Mouse (Mus musculus): ENCODE data around the gene Nckap5. TPM values are rescaled to one million over a fixed set of nuclear protein-coding genes. Genes with fewer than 3 reads are reported as not detected.
A peak's percentile ranks its signal among the peaks of the same experiment; 100 is the strongest.

Gene Nckap5
- polyA plus RNA-seq, 1 experiment from 2014 or later = 4.8 TPM

- Histone ChIP-seq H3K36me3 (no peaks in the 10 kb centered on the region), H3K4me1 (no peaks in the 10 kb centered on the region), H3K4me3 (replicated peaks) (no peak overlapping the region), H3K27ac (no peak overlapping the region), H3K9ac (no peak overlapping the region), H3K27me3 (replicated peaks) (no peaks in the 10 kb centered on the region), H3K9me3 (no peaks in the 10 kb centered on the region), H3K4me2 (no peak overlapping the region)
- no peak for ATAC-seq (ENCODE audit: insufficient read depth, low FRiP score, low read depth)
- 84% methylated on average over 2 of the region's 2 CpGs for WGBS
These were observed 67.4 kb downstream of the Nckap5 start for GRCm38 (mm10) chr1:126763192-126763591.

DNA sequence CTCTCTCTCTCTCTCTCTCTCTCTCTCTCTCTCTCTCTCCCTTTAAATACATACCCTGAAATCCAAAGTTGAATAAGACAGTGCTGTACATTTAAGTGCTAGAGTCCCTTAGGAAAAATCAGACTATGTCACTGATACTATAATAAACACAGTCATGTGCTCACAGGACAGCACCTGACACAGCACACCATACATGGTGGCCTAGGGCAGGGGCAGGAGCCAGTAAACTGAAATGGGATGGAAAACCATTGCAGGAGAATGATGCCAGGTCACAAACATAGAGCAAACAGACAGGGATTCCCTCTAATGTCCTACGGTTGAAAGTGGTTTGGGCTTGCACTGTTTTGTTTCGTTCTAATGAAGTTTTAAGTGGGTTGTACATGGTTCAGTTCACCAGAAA, 70.2 kb downstream of the Nckap5 start:
- H3K4me2 ChIP-seq = no peak overlapping the region
- no peaks in the 10 kb centered on the region for H3K9me3 ChIP-seq
- WGBS = 84% methylated on average over 2 of the region's 2 CpGs
- H3K4me3 ChIP-seq (replicated peaks) = no peak overlapping the region
- no peak for ATAC-seq (ENCODE audit: insufficient read depth, low FRiP score, low read depth)
- no peak overlapping the region for H3K9ac ChIP-seq
- H3K4me1 ChIP-seq = no peaks in the 10 kb centered on the region
- H3K36me3 ChIP-seq = no peaks in the 10 kb centered on the region
- H3K27ac ChIP-seq = no peak overlapping the region
- no peaks in the 10 kb centered on the region for H3K27me3 ChIP-seq (replicated peaks)

DNA sequence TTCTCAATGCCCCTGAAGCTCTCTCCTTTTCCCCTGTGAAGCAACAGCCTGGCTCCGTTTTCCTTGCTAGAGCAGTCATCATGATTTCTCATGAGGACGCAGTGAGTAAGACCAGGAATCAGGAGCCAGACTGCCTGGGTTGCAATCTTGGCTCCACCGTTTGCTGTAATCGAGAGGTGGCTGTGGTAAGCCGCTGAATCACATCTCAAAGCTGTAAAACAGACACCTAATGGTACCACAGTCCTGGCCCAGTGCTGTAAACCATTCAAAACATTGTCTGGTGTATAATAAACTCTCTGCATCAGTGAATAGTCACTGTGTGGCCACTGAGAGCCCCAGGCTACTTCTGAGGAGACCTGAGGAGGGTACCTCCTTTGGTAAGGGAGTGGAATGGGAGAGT, 74.9 kb downstream of the Nckap5 start:
- Histone ChIP-seq H3K27me3 (replicated peaks) (no peaks in the 10 kb centered on the region), H3K27ac (no peak overlapping the region), H3K4me1 (no peaks in the 10 kb centered on the region), H3K4me2 (no peak overlapping the region), H3K9me3 (no peaks in the 10 kb centered on the region), H3K9ac (no peak overlapping the region), H3K4me3 (replicated peaks) (no peak overlapping the region), H3K36me3 (no peaks in the 10 kb centered on the region)
- ATAC-seq (ENCODE audit: insufficient read depth, low FRiP score, low read depth) = no peak
- 67% methylated on average over 5 of the region's 5 CpGs for WGBS

GRCm38 (mm10) chr1:126753611-126754010, 77.0 kb downstream of the Nckap5 start:
- Histone ChIP-seq H3K27me3 (replicated peaks) (no peaks in the 10 kb centered on the region), H3K9ac (no peak overlapping the region), H3K4me3 (replicated peaks) (no peak overlapping the region), H3K4me1 (no peaks in the 10 kb centered on the region), H3K4me2 (no peak overlapping the region), H3K9me3 (no peaks in the 10 kb centered on the region), H3K27ac (no peak overlapping the region), H3K36me3 (no peaks in the 10 kb centered on the region)
- ATAC-seq (ENCODE audit: insufficient read depth, low FRiP score, low read depth) = no peak

DNA sequence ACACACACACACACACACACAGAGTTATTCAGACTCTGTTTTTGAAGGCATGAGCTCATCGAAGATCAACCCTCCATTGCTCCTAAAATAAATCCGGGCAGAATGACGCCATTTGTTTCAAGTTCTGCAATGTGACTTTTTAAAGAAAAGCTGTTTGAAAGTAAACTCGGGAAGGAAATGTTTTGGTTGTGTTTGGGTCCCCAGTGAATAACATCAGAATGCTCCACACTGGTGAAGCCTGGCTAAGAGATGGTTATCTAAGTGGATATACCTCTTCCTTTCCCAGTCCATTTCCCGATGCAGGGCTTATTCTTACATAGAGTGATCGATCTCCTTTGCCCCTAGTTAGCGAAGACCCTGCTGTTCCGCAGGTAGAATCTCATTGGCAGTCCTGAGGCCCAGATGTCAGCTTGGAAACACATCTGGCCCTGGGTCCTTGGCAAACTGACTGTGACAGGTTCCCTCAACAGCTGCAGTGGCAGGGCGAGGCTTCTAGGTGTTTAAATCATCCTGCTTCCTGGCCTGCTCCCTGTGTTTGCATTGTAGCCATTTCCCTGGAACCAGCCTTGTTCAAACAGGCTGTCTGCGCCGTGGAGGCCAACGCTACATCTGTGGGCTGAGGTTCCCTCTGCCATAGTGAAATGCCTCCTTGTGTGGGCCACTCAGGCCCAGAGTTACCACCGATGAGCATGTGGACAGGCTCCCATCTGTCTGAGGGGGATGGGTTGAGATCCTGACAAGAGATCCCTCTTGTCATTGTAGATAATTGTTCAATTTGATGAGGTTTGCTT, 78.2 kb downstream of the Nckap5 start:
- H3K36me3 ChIP-seq = no peaks in the 10 kb centered on the region
- no peak overlapping the region for H3K4me2 ChIP-seq
- no peak overlapping the region for H3K4me3 ChIP-seq (replicated peaks)
- no peaks in the 10 kb centered on the region for H3K4me1 ChIP-seq
- whole genome bisulfite sequencing = 60% methylated on average over 13 of the region's 13 CpGs
- H3K27me3 ChIP-seq (replicated peaks) = no peaks in the 10 kb centered on the region
- peak; percentile 31; the same call in 1 of the 2 replicates for ATAC-seq (ENCODE audit: insufficient read depth, low FRiP score, low read depth)
- H3K9me3 ChIP-seq = no peaks in the 10 kb centered on the region
- no peak overlapping the region for H3K27ac ChIP-seq
- H3K9ac ChIP-seq = no peak overlapping the region

DNA sequence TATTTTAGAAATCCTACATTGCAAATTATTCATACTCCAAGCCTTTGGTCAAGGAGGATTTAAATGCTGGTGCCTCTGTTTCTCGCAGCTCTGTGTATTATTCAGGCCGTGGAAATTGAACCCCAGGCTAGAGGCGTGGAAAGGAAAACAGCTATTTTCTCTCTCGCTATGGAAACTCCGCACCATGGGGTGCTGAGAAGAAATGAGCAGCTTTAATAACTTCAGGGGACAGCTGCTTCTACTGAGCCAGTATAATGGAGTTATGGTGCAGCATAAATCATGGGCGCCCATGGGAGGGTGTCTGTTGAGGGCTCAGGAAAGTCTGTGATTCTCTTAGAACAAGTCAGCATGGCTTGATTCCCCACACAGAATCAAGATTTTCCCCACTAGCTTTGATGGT, 79.5 kb downstream of the Nckap5 start:
- Histone ChIP-seq H3K9me3 (no peaks in the 10 kb centered on the region), H3K4me3 (replicated peaks) (no peak overlapping the region), H3K36me3 (no peaks in the 10 kb centered on the region), H3K27ac (no peak overlapping the region), H3K4me2 (no peak overlapping the region), H3K9ac (no peak overlapping the region), H3K27me3 (replicated peaks) (no peaks in the 10 kb centered on the region), H3K4me1 (no peaks in the 10 kb centered on the region)
- ATAC-seq (ENCODE audit: insufficient read depth, low FRiP score, low read depth) = no peak
- 87% methylated on average over 6 of the region's 6 CpGs for WGBS

- Histone ChIP-seq H3K4me1 (no peaks in the 10 kb centered on the region), H3K4me3 (replicated peaks) (no peak overlapping the region), H3K36me3 (no peaks in the 10 kb centered on the region), H3K4me2 (no peak overlapping the region), H3K9ac (no peak overlapping the region), H3K9me3 (no peaks in the 10 kb centered on the region), H3K27ac (no peak overlapping the region), H3K27me3 (replicated peaks) (no peaks in the 10 kb centered on the region)
- WGBS = 91% methylated on average over 3 of the region's 3 CpGs
- ATAC-seq (ENCODE audit: insufficient read depth, low FRiP score, low read depth) = no peak
These were observed 80.4 kb downstream of the Nckap5 start for GRCm38 (mm10) chr1:126750156-126750555.

- Histone ChIP-seq H3K4me2 (no peak overlapping the region), H3K9ac (no peak overlapping the region), H3K36me3 (no peaks in the 10 kb centered on the region), H3K4me3 (replicated peaks) (no peak overlapping the region), H3K9me3 (no peaks in the 10 kb centered on the region), H3K4me1 (no peaks in the 10 kb centered on the region), H3K27me3 (replicated peaks) (no peaks in the 10 kb centered on the region), H3K27ac (no peak overlapping the region)
- WGBS = 71% methylated on average over 4 of the region's 4 CpGs
- ATAC-seq (ENCODE audit: insufficient read depth, low FRiP score, low read depth) = no peak
These were observed 82.7 kb downstream of the Nckap5 start for GRCm38 (mm10) chr1:126747914-126748313.

- Histone ChIP-seq H3K4me2 (no peak overlapping the region), H3K27ac (no peak overlapping the region), H3K27me3 (replicated peaks) (no peaks in the 10 kb centered on the region), H3K4me3 (replicated peaks) (no peak overlapping the region), H3K9ac (no peak overlapping the region), H3K36me3 (no peaks in the 10 kb centered on the region), H3K4me1 (no peaks in the 10 kb centered on the region), H3K9me3 (no peaks in the 10 kb centered on the region)
- no peak for ATAC-seq (ENCODE audit: insufficient read depth, low FRiP score, low read depth)
- WGBS = 45% methylated on average over 4 of the region's 4 CpGs
These were observed 85.0 kb downstream of the Nckap5 start for GRCm38 (mm10) chr1:126745482-126746136.

DNA sequence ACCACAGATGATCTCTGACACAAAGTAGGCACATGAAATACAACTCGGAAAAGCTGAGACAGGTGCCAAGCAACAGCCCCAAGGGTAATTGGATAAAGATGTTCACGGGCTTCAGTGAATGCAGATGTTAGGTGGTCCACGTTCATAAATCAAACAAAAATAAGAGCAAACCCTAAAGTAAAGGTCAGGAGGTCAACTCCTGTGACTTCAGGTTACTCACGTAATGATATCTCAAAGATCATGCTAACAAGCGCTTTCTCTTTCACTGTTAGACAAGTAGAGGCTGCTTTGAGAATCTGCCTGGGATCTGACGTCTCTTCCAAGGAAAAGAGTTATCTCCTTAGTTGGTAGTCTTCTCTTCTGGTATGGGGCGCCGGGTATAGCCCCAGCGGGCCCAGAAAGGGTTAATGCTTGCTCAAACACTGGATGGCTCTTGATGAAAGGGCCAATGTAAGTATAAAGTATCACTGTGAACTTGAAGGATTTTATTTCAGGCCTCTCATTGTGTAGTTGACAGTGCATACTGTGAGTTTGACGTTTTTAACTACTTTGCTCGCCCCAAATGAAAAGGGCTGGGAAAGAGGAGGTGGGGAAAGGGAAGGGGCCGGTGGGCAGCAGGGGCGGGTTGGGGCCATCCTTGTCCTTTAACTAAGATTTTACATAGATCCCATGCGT, 85.8 kb downstream of the Nckap5 start:
- 67% methylated on average over 14 of the region's 14 CpGs for WGBS
- no peak for ATAC-seq (ENCODE audit: insufficient read depth, low FRiP score, low read depth)
- Histone ChIP-seq H3K4me1 (no peaks in the 10 kb centered on the region), H3K36me3 (no peaks in the 10 kb centered on the region), H3K9me3 (no peaks in the 10 kb centered on the region), H3K4me3 (replicated peaks) (no peak overlapping the region), H3K4me2 (no peak overlapping the region), H3K27me3 (replicated peaks) (no peaks in the 10 kb centered on the region), H3K27ac (no peak overlapping the region), H3K9ac (no peak overlapping the region)

DNA sequence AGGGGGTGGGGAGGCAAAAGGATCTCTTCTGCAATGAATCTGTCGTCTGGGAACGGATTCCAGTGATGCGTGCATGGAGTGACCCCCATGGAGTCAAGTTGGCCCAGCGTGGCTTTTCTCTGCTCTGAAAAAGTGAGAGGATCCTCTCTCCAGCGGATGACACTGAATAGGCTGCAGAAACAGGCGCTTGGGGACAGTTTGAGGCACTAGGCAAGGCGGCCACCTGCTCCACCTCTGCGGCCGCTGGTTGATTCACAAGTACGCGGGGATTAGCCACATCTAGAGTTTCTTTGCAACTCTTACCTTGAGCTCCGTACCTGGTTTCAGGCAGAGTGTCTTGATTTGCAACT, 92.3 kb downstream of the Nckap5 start:
- Histone ChIP-seq H3K9ac (0 out of 2 replicates have a peak overlapping the region, but pooled peaks have one; percentile 3), H3K36me3 (no peaks in the 10 kb centered on the region), H3K4me1 (0 out of 2 replicates have a peak, but pooled peaks cover 3% of the 10 kb centered on the region), H3K4me2 (peak overlapping the region; percentile 67), H3K9me3 (no peaks in the 10 kb centered on the region), H3K27me3 (replicated peaks) (no peaks in the 10 kb centered on the region), H3K4me3 (replicated peaks) (peak overlapping the region; percentile 44), H3K27ac (no peak overlapping the region)
- WGBS = 10% methylated on average over 12 of the region's 12 CpGs
- no peak; the same call in 1 of the 2 replicates for ATAC-seq (ENCODE audit: insufficient read depth, low FRiP score, low read depth)
